Mouse (Mus musculus): ENCODE results near the gene Gna15.

DNA sequence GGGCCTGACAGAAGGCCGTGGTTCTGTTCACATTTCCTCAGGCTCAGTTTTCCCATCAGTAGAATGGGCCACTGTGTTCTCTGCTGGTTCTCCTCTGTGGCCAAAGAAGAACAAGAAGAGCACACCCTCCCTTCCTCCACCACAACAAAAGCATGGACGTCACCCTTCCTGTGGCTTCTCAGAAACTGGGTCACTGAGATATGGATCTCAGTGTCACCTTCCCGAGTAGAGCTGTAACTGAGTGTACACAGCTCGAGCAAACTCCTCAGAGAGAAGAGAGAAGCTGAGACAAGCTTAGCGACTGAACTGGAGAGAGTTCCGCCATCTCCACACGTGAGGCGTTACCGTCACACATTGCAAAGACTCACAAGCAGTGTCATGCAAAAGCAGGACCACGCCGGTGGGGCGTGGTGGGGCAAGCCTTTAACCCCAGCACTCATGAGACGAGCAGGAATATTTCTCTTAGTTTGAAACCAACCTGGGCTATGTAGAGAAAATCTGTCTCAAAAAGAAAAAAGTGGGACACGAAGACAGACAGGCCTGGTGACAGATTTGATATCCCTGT is 13.7 kb downstream of the Gna15 start:
- no peak for TF ChIP-seq POLR2A (IDR thresholded peaks at IDR 0.05; ENCODE audit: low read depth, low read length)
- no peak for TF ChIP-seq CTCF (IDR thresholded peaks at IDR 0.05; ENCODE audit: extremely low read depth, insufficient read length, insufficient replicate concordance, low read depth, low read length)
